Mouse (Mus musculus) left cerebral cortex, adult 11 months (tissue): ENCODE results near the gene Wdr59.

Experiments used
- DNase-seq: peaks from one replicate; pipeline ENCODE4 v3.0.0; 2022; ENCODE audit warnings: low spot score

The Wdr59 gene

DNA sequence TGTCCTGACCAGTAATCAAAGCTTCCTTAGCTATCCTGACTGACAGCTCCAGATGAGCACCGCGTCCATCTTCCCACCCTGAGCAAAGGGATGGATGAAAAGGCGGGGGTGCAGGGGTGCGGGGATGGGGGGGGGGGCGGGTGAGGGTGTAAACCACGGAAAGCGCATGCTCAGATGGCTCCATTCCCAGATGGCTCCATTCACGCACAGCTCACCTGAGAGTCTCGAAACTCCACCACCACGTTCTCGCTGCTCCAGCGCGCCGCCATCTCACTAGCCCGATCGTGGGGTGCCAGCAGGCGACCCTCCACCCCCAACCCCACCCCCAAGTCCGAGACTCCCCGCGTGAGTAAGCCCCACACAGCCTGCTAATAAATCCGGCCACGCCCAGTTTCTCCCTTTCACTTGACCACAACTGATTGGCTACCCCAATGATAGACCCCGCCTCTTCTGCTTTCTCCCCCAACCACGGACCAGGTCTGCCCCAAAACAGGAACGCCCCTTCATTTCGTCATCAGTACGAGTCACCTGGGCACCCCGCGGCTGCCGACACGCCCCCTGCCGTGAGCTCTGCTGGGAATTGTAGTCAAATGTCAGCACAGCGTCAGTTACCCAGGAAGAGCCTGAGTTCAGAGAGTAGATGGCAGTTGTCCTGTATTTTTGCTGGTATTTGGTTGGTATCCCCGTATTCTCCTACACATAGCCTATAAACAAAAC lies at the start of gene Wdr59:
TSS of gene Wdr59 (minus strand) at position 380 of the 717 bp plus-strand sequence.
- DNase-seq = peak; percentile 98

DNA sequence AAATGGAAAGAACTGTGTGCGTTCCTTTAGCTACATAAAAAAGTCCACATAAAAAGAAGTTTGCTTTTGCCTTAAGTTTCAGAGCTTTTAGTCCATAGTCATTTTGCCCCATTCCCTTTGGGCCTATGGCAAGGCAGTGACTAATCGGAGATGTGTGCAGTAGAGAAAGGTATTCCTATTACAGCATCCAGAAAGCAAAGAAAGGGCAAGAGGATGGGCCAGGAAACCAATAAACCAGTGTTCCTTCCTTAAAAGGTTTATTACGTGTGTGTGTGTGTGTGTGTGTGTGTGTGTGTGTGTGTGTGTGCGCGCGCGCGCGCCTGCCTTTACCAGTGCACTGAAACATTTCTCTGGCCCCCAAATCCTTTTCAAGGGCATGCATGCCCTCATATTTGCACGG lies 49.8 kb upstream of the Wdr59 start:
- no peak for DNase-seq

DNA sequence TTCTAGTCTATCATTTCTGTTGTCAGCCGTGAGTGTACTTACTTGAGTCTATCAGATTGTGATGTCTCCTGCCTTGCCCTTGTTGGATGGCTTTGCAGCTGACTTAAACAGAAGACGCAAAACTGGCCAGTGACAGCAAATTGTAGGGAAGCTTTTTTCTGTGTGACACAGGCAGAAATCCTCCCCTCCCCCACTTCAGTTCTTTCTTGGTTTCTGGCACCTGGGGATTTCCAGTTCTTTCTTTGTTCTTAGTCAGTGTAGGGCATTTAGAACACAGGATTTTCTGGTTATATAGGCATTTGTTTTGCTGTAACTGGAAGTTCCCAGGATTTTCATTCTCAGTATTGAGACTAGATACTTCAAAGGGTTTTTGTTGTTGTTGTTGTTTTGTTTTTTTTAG lies 48.5 kb upstream of the Wdr59 start:
- no peak for DNase-seq

DNA sequence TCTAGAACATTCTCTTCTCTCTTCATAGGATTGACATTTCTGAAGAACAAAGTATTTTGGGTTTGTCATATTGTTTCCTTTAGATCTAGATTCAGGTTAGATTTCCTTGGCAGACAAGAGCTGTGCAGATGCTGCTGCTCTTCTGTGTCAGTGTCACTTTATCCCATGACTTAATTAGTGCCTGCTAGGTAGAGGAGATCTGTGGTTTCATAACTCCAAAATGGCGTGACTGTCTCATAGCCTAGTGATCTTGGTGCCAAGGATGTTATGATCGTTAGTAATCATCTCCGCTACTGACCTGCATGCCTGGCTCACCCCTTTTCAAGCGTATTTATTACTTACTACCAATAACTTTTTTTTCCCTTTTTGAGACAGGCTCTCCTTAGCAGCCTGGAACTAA lies 48.0 kb upstream of the Wdr59 start:
- DNase-seq = no peak

DNA sequence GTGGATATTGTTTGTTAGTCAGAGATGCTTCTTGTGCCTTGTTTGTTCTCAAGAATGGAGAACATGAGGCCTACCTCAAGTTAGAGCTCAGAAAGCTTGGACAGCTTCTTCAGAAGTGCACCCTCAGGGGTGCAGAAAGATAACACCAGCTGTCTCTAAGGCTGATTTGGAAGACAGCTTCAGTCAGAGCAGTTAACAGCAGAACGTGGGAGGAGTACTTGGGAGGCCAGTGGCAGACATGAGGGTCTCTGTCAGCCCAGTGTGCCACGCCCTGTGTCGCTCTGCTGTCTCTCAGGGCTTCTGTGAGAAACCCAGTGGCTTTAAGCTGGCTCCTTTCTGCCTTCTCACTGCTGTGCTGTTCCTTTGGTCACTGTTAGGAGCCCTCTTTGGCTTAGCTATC lies 46.1 kb upstream of the Wdr59 start:
- DNase-seq = no peak

DNA sequence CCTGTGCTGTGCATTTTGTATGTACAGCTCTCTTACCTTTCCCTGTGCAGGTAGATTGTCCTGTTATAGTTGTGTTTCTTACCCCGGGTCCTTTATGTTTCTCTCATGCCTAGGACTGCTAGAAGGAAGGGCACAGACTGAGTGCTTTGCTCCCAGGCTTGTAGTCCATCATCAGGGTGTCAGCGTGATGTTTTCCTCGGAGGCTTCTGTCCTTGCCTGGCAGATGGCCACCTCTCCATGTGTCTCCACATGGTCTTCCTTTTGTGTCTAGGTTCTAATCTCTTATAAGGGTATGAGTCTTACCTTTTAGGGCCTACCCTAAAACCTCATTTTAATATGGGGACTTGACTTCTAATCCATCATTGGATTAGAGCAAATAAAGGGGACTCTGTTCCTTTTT lies 45.7 kb upstream of the Wdr59 start:
- no peak for DNase-seq

DNA sequence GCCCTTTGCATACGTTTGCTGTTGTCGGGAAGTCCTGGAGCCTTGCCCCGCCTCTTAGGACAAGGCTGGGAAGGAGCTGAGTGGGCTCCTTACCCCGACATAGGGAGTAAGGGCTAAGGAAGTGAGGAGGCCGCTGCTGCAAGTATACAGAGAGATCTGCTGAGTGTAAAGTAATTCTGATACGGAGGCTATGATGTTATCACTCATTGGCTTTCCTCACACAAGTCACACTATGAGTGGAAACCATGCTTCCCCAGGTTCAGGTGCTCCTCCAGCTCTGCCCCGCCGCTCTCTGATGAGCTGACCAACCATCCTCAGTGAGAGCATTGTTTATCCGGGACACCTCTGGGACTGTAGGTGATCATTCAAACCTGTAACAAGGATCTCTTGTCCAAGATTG lies 44.4 kb upstream of the Wdr59 start:
- DNase-seq = no peak

DNA sequence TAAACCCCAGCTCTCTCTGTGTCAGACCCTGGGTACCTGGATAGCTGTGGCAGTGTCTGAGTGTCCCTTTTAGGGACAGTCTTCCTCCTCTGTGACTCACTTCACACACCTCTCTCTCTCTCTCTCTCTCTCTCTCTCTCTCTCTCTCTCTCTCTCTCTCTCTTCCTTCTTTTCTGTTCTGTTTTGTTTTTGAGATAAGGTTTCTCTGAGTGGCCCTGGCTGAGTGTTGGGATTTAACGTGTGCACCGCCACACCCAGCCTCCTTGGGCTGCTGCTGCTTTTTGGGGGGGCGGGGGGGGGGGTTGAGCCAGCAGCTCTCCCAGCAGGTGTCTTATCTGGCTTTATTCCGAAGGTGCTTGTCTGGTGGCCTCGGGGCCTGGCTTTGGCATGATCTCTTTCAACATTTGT lies 43.9 kb upstream of the Wdr59 start:
- no peak for DNase-seq

DNA sequence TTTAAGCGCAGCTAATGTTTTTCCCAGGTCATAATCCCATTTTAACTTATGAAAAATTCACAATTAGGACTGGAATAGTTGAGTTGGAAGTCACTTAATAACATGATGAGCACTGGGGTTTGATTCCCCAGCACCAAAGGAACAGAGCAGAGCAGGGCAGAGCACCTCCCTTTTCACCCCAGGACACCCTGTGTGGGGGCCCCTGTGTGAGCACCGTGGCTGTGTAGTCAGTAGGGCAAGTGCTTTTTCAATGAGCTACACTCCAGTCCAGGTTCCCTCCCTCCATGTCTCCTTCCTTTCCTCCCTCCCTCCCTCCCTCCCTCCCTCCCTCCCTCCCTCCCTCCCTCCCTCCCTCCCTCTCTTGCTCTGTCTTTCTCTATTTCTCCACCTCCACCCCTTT lies 42.2 kb upstream of the Wdr59 start:
- no peak for DNase-seq

DNA sequence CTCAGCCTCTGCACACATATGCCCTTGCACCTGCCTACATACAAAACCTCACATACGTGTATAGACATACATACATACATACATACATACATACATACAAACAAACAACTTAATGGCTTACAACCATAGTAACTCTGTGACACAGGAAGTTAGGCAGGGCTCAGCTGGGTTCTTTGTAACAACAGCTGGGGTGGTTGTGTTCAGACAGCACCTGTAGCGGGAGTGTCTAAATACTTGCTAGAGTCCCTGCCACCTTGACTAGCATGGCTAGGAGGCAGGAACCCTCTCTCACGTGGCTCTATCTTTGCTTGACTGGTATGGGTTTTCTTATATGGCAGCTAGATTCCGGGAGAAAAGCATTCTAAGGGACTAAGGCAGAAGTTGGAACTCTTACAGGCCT lies 41.8 kb upstream of the Wdr59 start:
- no peak for DNase-seq

DNA sequence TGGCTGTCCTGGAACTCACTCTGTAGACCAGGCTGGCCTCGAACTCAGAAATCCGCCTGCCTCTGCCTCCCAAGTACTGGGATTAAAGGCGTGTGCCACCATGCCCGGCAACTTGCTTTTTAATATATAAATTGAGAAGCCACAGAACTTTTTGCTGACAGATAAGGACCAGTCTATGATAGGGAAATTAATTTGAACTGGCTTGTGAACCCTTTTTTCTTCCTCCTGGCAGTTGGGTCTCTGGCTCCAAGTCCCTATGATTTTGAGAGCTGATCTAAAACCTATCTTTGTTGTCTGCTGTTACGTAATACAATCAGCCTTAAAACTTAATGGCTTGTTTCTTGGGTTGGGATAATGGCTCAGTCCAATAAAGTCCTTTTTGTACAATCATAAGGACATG lies 41.2 kb upstream of the Wdr59 start:
- no peak for DNase-seq

DNA sequence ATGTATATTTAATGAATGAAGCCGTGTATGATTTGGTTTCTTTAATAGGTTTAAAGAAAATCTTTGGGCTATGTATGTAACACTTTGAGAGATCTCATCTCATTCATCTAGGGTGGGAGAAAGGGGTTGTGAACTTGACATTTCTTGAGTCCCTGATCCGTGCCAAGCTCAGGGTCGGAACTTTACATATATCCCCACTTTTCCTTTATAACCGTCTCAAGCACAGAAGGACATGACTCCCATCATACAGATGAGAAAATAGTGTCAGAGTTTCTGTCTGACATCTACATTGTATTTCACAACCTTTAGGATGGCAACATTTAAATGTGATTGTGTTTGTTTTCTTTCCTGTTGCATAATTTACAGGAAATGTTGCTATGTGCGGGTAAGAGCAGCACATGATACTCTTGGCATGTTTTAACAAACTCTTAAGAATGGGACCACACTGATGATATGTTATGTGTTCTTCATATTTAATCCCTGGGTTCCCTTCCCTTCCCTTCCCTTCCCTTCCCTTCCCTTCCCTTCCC lies 40.4 kb upstream of the Wdr59 start:
- DNase-seq = no peak

DNA sequence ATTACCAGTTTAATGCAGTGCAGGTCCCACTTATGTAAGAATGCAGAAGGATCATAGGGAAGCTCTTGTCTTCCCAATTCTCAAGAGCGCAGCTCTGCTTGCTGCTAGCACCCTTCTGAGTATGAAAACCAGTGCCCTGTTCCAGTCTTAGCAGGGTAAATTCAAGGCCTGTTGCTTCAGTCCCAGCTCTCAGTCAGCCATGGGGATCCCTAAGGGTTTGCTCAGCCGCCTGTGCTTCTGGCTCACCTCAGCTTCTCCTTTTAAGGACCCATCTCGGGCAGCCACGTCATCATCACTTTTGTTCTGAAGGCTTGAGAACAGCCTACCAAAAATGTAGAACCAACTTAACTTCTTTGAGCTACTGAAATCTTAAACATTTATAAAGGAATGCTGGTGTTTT lies 39.9 kb upstream of the Wdr59 start:
- no peak for DNase-seq

DNA sequence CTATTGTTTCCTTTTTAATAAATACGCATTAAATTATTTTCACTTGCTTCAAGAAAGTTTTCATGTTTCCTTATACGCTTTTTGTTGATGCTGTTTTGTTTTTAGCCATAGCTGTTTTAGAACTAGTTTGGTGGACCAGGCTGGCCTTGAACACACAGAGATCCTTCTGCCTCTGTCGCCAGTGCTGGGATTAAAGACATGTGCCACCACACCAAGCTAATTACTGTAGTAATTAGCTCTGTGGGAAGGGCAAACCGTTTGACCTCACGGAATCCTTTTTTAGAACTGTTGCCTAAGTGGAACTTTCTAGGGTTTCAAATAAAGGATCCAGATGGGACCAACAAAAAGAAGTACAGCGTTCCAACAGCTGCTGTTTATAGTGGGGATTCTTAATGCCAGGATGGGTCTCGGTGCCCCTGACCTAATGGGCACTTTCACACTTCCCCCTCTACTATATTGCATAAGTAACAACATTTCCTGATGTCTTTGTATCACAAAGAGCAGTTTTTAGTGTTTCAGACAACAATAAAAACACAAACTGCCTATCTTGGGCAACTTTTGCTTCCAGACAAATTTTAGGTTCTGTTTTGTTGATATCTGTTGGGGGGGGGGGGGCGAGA lies 29.7 kb upstream of the Wdr59 start:
- no peak for DNase-seq

DNA sequence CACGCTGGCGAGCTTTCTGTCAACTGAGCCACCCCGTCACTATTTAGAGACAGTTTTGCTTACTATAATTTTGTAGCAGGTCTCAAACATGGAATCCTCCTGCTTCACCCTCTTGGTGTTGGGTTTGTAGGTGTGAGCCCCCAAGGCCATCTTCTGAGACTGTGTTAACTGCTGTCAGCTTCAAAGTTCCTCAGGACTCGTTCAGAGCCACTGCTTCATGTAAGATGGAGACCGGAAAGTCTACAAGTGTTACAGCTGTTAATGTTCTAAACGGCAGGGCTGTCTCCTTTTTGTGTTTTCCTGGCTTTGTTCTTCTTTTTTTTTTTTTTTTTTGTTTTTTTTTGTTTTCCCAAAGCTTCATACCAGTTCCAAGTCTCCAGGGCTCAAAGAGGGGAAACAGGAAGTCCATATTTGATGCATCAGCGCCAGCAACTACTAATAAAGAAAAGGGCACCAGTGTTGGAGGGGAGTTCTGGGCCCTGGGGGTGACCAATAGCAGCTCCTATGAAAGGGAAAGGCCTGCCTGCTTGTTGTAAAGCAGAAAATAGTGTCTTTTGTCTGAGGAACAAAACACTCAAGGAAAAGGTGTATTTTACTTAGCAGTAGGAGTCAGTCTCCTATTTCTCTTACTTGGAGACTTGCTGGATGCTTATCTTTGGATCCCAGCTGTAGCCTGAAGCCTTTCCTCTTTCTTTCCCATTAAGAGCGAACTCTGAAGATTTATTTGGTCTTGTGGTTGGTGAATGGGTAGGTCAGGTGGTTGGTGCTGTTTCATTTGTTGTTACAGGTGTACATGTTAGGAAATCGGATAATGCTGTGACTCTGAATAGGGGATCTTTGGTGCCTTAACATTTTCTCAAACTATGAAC lies 28.3 kb upstream of the Wdr59 start:
- DNase-seq = no peak

DNA sequence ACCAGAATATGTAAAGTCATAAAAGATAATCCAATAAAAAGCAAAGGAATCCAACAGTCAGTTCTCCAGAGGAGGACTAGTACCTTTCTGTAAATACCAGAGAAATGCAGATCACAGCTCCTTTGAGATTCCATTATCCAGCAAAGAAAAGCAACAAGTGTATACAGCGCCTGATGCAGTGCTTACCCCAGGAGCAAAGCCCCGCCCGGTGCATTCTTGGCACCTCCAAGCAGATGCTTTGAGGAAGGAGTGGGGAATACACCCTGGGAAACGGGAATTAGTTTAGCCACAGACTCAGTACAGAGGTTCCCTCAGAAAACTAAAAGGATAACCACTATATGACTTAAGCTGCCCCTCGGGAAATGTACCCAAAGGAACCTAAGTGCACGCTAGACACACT lies 26.3 kb upstream of the Wdr59 start:
- DNase-seq = no peak

DNA sequence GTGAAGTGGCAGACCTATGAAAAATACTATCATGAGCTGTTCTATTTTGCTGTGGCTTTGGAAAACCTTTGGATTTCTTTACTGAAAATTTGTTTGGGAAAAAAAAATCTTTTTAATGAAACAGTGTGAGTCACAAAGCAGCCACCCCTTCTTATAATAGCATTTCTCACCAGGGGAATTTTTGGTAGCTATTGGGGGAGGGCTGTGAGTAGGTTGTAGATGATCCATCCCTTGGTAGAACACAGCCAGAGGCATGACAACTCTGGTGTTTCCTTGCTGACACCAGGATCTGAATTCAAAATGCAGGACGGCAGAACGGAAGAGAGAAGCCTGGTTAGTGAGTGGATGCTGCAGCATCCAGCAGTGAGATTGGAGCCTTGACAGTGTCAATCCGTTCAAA lies 25.3 kb upstream of the Wdr59 start:
- DNase-seq = no peak

DNA sequence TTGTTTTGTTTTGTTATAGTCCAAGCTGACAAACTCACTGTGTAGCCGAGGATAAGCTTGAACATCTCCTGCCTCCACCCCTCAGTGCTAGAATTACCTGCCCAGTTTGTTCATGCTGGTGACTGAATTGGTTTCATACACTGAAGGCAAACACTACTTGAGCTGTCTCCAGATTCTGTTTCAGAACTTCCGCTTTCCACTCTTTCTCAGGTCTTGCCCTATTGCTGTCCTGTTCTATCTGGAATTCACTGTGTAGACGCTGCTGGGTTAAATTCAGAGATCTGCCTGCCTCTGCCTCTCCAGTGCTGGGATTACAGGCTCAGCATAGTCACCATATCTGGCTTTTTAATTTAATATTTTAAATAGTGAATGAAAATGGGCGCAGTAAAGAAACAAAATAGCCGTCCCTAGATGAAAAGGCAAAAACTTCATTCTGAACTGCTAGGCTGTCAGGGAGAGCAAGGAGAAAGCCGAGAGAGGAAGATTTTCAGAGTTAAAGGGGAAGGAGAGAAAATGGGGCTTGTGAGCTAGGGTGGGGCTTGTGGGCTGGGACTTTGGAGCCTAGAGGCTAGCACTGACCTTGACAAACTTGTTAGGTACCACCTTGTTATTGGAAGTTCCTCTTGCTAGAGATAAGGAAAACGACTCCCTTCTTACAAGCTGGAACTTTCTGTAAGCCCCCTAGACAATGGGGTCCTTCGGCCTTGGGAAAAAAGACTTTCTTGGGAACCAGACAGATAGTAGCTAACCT lies 23.7 kb upstream of the Wdr59 start:
- DNase-seq = no peak

DNA sequence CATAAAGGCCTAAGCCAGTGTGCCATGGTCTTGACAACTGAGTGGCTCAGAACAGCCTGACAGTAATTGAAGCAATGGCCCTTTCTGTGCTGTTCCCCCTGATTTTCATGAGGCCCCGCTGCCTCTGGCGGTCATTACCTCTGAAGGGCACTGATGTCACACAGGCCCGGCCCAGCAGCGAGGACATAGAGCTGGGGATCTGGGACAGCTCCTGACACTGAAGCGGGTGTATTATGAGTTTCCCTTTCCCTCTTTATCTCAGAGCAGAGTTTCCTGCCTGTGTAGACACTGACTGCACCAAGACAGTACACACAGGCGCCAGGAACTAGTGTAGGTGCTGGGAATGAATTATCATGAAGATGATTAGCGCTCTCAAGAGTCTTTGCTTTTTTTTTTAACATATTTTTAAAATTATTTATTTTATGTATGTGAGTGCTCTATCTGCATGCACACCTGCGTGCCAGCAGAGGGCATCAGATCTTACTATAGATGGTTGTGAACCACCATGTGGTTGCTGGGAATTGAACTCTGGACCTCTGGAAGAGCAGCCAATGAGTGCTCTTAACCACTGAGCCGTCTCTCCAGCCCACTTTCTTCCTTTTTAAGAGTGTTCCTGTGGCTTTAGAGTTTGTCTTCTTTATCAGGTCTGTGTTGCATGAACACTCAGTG lies 22.0 kb upstream of the Wdr59 start:
- DNase-seq = no peak

DNA sequence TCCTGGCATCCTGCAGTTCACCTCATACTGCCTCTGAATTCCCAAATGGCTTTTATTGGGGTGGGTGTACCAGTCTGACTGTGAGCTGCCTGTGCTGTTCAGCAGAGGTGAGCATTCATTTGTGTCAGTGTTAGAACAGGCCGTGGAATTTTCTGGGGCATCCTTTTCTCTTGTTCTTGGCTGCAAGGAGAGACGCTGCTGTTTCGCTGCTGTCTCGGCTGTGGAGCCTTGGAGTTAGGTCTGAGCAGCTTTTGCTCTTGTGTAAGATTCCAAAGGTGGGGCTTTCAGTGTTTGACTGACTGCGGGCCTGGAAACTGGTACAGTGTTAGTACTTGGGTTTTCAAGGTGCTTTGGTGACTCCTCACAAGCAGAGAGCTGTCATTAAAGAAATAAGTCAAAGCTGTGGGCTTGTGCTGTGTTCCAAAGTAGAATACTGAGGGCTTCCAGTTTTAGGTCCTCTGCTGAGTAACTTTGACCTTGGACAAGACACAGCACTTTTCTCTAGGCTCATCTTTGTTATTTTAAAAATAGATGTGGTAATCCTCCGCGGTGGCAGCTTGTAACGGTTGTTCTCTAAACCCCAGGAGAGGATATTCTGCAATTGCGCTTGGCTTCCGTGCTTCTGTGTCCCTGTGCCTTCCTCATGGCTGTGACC lies 17.7 kb upstream of the Wdr59 start:
- DNase-seq = no peak

DNA sequence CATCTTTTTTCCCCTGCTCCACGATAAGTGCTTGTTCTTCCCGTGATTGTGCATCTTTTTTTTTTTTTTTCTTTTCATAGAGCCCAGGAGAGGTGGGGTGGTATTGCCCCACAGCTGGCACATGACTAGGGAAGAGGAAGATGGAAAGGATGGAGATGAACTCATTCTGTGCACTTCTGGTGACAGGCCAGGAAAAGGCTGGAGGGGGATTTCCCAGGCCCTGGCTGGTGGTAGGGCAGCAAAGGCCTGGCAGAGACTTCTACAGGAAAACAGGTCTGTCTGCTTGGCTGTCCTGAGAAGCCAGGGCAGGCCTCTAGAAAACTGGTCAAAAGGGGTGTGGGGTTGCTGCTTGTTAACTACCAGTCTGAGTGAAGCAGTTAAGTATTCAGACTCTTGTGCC lies 16.3 kb upstream of the Wdr59 start:
- DNase-seq = no peak
